Mouse (Mus musculus) brain, embryonic 14.5 days (tissue): ENCODE measurements around the gene Tnfsfm13.
A peak's percentile ranks its signal among the peaks of the same experiment; 100 is the strongest.

ENCODE experiments used
- CTCF ChIP-seq: fragments of 200-500 bp; IDR thresholded peaks from 2 replicates; pipeline ENCODE4 v1.5.1; 2012; ENCODE audit warnings: inconsistent platforms, mild to moderate bottlenecking, moderate library complexity, borderline replicate concordance; ENCODE audit not compliant: insufficient read depth, insufficient read length; ENCODE audit errors: extremely low read depth
- POLR2A ChIP-seq: fragments of 200-500 bp; IDR thresholded peaks from 2 replicates; pipeline ENCODE4 v1.6.1; 2012; ENCODE audit warnings: mild to moderate bottlenecking, inconsistent platforms, borderline replicate concordance; ENCODE audit not compliant: poor library complexity, insufficient read depth, insufficient read length, severe bottlenecking; ENCODE audit errors: extremely low read depth

- TF ChIP-seq CTCF (0 out of 2 replicates have a peak, but pooled peaks have one; percentile 2), POLR2A (no peak)
These were observed 23.5 kb upstream of the Tnfsfm13 start for GRCm38 (mm10) chr11:69719423-69719822.
